Mouse (Mus musculus): ENCODE results near the gene Fnbp4.

Fnbp4 gene

DNA sequence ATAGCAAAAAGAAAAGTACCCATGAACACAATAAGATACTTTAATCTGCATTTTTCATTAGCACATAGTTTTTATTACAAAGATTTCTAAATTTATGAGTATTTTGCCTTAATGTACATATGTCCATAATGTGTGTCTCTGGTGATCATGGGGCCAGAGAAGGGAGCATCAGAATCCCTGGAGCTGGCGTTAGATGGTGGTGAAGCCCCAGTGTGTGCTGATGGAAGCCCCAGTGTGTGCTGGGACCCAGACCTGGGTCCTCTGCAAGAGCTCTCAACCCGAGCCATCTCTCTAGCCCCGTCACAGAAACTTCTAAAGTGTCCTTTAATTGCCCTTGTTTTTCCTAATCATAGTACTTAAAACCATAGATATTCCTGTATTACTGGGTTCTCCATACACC is 5.8 kb upstream of the Fnbp4 start:
- H3K9me3 ChIP-seq (ENCODE audit: low read length) = no peaks in the 10 kb centered on the region
- peaks cover 58% of the 10 kb centered on the region for H3K36me3 ChIP-seq (ENCODE audit: insufficient read depth, low read length)
- peaks cover 16% of the 10 kb centered on the region; the same call in 1 of the 2 replicates for H3K4me1 ChIP-seq (replicated peaks; ENCODE audit: low read depth, low read length)
- TF ChIP-seq NANOG (IDR thresholded peaks at IDR 0.05; ENCODE audit: borderline replicate concordance, low read length) (no peak), POU5F1 (IDR thresholded peaks at IDR 0.05; ENCODE audit: borderline replicate concordance, low read length) (no peak), CTCF (conservative IDR thresholded peaks at IDR 0.05; ENCODE audit: low read length) (no peak)
- H3K4me3 ChIP-seq (replicated peaks; ENCODE audit: low read length) = no peak overlapping the region
- H3K27me3 ChIP-seq (ENCODE audit: insufficient read depth, low read length) = no peaks in the 10 kb centered on the region

- Histone ChIP-seq H3K27me3 (ENCODE audit: insufficient read depth, low read length) (no peaks in the 10 kb centered on the region), H3K9me3 (ENCODE audit: low read length) (no peaks in the 10 kb centered on the region), H3K4me1 (replicated peaks; ENCODE audit: low read depth, low read length) (peaks cover 17% of the 10 kb centered on the region; the same call in 1 of the 2 replicates), H3K4me3 (replicated peaks; ENCODE audit: low read length) (no peak overlapping the region), H3K36me3 (ENCODE audit: insufficient read depth, low read length) (peaks cover 52% of the 10 kb centered on the region)
- no peak for TF ChIP-seq NANOG (IDR thresholded peaks at IDR 0.05; ENCODE audit: borderline replicate concordance, low read length)
- no peak for TF ChIP-seq POU5F1 (IDR thresholded peaks at IDR 0.05; ENCODE audit: borderline replicate concordance, low read length)
- no peak for TF ChIP-seq CTCF (conservative IDR thresholded peaks at IDR 0.05; ENCODE audit: low read length)
These were observed 5.2 kb upstream of the Fnbp4 start for GRCm38 (mm10) chr2:90739921-90740320.

DNA sequence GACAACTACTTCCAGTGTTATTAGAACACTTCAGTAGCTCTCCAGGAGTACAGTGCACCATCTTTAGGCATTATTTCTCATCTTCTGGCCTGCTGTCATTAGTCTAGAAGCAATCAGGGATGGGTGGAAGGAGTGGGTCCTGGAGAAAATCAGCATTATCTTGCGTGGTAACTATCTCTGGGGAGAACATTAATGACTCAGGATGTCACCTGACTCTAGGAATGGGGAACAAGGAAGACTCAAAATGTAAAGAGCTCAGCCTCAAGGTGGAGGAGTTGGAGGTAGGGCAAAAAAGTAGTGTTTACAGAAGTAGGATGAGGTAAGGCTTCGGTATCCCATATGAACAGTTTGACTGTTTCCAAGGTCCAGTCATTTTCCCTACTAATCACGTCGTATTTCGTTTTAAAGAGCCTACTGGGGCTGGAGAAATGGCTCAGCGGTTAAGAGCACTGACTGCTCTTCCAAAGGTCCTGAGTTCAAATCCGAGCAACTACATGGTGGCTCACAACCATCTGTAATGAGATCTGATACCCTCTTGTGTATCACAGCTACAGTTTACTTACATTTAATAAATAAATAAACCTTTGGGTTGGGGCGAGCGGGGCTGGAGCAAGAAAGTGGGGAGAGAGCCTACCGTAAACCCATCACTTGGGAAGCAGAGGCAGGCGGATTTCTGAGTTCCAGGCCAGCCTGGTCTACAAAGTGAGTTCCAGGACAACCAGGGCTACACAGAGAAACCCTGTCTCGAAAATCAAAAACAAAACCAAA is 701 bp upstream of the Fnbp4 start:
- H3K27me3 ChIP-seq (ENCODE audit: insufficient read depth, low read length) = no peaks in the 10 kb centered on the region
- no peaks in the 10 kb centered on the region for H3K9me3 ChIP-seq (ENCODE audit: low read length)
- TF ChIP-seq NANOG (IDR thresholded peaks at IDR 0.05; ENCODE audit: borderline replicate concordance, low read length) (no peak), CTCF (conservative IDR thresholded peaks at IDR 0.05; ENCODE audit: low read length) (no peak), POU5F1 (IDR thresholded peaks at IDR 0.05; ENCODE audit: borderline replicate concordance, low read length) (no peak)
- peak overlapping the region; percentile 84 for H3K4me3 ChIP-seq (replicated peaks; ENCODE audit: low read length)
- H3K36me3 ChIP-seq (ENCODE audit: insufficient read depth, low read length) = peaks cover 37% of the 10 kb centered on the region
- H3K4me1 ChIP-seq (replicated peaks; ENCODE audit: low read depth, low read length) = peaks cover 35% of the 10 kb centered on the region

DNA sequence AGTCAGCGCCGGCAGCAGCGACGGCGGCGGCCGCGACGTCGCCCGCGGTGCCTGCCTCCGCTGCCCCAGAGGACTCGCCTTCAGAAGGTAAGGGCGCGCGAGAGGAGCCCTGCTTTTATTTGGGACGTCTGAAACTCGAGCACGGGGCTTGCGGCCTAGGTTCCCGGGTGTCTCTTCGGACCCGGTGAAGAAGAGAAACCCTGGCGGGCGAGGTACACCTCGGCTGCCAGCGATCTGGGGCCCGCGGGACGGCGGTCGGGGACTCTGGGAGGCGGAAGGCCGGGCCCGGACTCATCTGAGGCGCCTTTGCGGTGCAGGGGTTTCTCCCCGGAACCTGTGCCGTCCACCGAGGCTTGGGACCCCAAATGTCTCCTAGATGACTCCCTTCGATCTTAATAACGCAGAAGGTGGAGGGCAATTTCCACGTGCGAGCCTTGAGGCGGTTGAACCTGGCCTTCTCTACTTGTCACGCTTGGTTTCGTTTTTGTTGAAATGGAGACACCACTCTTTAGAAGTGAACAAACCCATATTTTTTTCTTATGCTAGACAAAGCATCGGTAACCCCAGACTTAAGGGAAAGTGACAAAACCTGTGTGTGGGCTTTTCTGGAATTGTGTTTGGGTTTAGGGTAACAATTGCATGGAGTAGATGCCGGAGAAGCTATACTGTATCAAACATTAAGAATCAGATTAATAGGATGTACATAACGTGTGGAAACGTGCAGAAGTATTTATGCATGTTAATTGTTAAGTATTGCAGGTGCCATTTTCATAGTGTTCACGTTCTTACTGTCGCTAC is 769 bp downstream of the Fnbp4 start:
- Histone ChIP-seq H3K4me3 (replicated peaks; ENCODE audit: low read length) (peak overlapping the region; percentile 98), H3K9me3 (ENCODE audit: low read length) (no peaks in the 10 kb centered on the region), H3K4me1 (replicated peaks; ENCODE audit: low read depth, low read length) (peaks cover 46% of the 10 kb centered on the region), H3K36me3 (ENCODE audit: insufficient read depth, low read length) (peaks cover 46% of the 10 kb centered on the region), H3K27me3 (ENCODE audit: insufficient read depth, low read length) (no peaks in the 10 kb centered on the region)
- TF ChIP-seq POU5F1 (IDR thresholded peaks at IDR 0.05; ENCODE audit: borderline replicate concordance, low read length) (no peak), NANOG (IDR thresholded peaks at IDR 0.05; ENCODE audit: borderline replicate concordance, low read length) (no peak)

DNA sequence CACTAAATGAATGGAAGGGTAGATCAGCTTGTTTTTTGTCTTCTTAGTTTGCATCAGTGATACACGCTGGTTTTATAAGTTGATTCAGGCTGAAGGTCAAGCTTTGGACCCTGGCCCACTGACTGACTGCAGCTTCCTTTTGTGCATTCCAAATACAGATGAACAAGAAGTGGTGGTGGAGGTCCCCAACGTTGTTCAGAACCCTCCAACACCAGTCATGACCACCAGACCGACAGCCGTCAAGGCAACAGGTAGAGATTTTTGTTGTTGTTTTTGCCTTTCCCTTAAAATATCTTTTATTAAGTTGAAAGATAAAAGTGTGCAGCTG is 1.3 kb downstream of the Fnbp4 start:
- TF ChIP-seq POU5F1 (IDR thresholded peaks at IDR 0.05; ENCODE audit: borderline replicate concordance, low read length) (no peak), CTCF (conservative IDR thresholded peaks at IDR 0.05; ENCODE audit: low read length) (no peak), NANOG (IDR thresholded peaks at IDR 0.05; ENCODE audit: borderline replicate concordance, low read length) (no peak)
- Histone ChIP-seq H3K27me3 (ENCODE audit: insufficient read depth, low read length) (no peaks in the 10 kb centered on the region), H3K36me3 (ENCODE audit: insufficient read depth, low read length) (peaks cover 52% of the 10 kb centered on the region), H3K9me3 (ENCODE audit: low read length) (no peaks in the 10 kb centered on the region), H3K4me1 (replicated peaks; ENCODE audit: low read depth, low read length) (peaks cover 49% of the 10 kb centered on the region), H3K4me3 (replicated peaks; ENCODE audit: low read length) (peak overlapping the region; percentile 98)

DNA sequence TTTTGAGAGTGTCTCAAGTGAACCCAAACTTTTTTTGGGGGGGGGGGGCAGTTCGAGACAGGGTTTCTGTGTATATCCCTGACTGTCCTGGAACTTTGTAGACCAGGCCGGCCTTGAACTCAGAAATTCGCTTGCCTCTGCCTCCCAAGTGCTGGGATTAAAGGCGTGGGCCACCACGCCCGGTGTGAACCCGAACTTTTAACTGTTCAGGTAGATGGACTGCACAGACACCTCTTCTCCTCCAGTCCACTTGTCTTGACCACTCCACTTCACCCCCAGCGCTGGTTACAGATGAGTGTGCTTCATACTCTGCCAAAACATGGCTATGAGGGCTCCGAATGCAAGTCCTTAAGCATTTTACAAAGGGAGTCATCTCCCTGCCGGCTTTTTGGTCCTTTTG is 2.0 kb downstream of the Fnbp4 start:
- TF ChIP-seq NANOG (IDR thresholded peaks at IDR 0.05; ENCODE audit: borderline replicate concordance, low read length) (no peak), POU5F1 (IDR thresholded peaks at IDR 0.05; ENCODE audit: borderline replicate concordance, low read length) (no peak), CTCF (conservative IDR thresholded peaks at IDR 0.05; ENCODE audit: low read length) (no peak)
- Histone ChIP-seq H3K27me3 (ENCODE audit: insufficient read depth, low read length) (no peaks in the 10 kb centered on the region), H3K4me1 (replicated peaks; ENCODE audit: low read depth, low read length) (peaks cover 50% of the 10 kb centered on the region), H3K9me3 (ENCODE audit: low read length) (no peaks in the 10 kb centered on the region), H3K4me3 (replicated peaks; ENCODE audit: low read length) (peak overlapping the region; percentile 98), H3K36me3 (ENCODE audit: insufficient read depth, low read length) (peaks cover 58% of the 10 kb centered on the region)

DNA sequence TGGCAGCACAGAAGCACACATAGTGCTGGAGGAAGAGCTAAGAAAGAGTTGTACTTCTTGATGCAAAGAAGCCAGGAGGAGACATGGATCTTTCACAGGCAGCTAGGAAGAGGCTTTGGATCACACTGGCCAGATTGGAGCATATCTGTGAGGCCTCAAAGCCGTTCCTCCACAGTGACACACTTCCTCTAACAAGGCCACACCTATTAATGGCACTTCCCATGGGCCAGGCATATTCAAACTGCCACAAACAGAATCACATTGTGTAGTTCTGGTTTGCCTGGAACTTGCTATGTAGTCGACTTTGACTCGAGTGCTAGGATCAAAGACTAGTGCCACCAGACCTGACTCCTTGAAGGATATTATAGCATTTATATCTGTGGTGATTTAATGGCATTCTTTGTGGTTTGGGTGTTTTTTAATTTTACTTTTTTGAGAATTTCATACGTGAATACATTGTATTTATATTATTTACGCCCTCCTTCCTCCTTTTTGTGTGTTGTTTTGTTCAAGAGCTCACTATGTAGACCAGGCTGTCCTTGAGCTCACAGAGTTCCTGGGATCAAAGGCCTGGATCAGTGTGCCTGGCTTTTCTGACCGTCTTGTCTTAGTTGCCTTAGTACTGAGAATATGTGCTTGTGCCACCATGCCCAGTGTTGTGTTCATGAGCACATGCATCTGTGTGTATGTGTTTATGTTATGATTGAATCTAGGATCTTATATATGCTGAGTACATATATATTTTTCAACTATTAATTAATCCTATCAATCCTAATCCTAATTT is 4.7 kb downstream of the Fnbp4 start:
- no peak for TF ChIP-seq POU5F1 (IDR thresholded peaks at IDR 0.05; ENCODE audit: borderline replicate concordance, low read length)
- no peak for TF ChIP-seq CTCF (conservative IDR thresholded peaks at IDR 0.05; ENCODE audit: low read length)
- TF ChIP-seq NANOG (IDR thresholded peaks at IDR 0.05; ENCODE audit: borderline replicate concordance, low read length) = no peak
- Histone ChIP-seq H3K4me1 (replicated peaks; ENCODE audit: low read depth, low read length) (peaks cover 42% of the 10 kb centered on the region), H3K36me3 (ENCODE audit: insufficient read depth, low read length) (peaks cover 76% of the 10 kb centered on the region), H3K9me3 (ENCODE audit: low read length) (no peaks in the 10 kb centered on the region), H3K4me3 (replicated peaks; ENCODE audit: low read length) (no peak overlapping the region), H3K27me3 (ENCODE audit: insufficient read depth, low read length) (no peaks in the 10 kb centered on the region)

GRCm38 (mm10) chr2:90753565-90753964 is 8.4 kb downstream of the Fnbp4 start:
- no peaks in the 10 kb centered on the region for H3K9me3 ChIP-seq (ENCODE audit: low read length)
- H3K36me3 ChIP-seq (ENCODE audit: insufficient read depth, low read length) = peaks cover 97% of the 10 kb centered on the region
- no peak for TF ChIP-seq NANOG (IDR thresholded peaks at IDR 0.05; ENCODE audit: borderline replicate concordance, low read length)
- no peak for TF ChIP-seq POU5F1 (IDR thresholded peaks at IDR 0.05; ENCODE audit: borderline replicate concordance, low read length)
- TF ChIP-seq CTCF (conservative IDR thresholded peaks at IDR 0.05; ENCODE audit: low read length) = no peak
- no peaks in the 10 kb centered on the region for H3K27me3 ChIP-seq (ENCODE audit: insufficient read depth, low read length)
- H3K4me3 ChIP-seq (replicated peaks; ENCODE audit: low read length) = no peak overlapping the region
- peaks cover 30% of the 10 kb centered on the region for H3K4me1 ChIP-seq (replicated peaks; ENCODE audit: low read depth, low read length)
